Mouse (Mus musculus) heart, postnatal 0 days (tissue): ENCODE data around the gene Dcakd.

Experiments
- CTCF ChIP-seq: IDR thresholded peaks from 2 replicates; pipeline ENCODE4 v1.5.1; 2016; ENCODE audit warnings: antibody characterized with exemption, control low read depth, low read depth
- EP300 ChIP-seq: IDR thresholded peaks from 2 replicates; pipeline ENCODE4 v1.6.1; 2016; ENCODE audit warnings: antibody characterized with exemption, low read depth

- TF ChIP-seq CTCF (no peak), EP300 (no peak)
Observed at GRCm38 (mm10) chr11:103026901-103027300, 1.2 kb downstream of the Dcakd start.
